ENCODE assay signal across 14 mouse cellular contexts in the genomic region with DNA sequence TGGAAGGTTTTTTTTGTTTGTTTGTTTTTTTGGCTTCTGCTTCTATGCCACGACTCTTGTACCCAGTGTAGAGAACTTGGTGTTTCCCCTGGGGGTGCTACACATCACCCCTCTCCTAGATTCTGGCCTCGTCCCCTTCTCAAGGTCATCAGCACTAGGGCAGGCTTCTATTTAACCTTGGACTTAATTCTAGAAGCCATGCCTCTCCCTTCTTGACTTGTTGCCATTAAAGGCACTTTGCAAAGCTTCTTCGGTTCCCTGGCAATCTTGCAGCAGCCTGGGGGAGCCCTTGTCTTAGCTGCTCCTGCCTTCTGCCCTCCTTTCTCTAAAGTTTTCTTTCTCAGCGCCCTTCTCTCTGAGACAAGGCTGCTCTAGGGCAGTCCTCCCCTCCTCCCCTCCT.
DNase-seq lines count a peak whose midpoint lies in the region; TF ChIP-seq lines count a peak whose summit lies in the region.
"Had no signal": no experiment of that assay in that cellular context is flagged by ENCODE, and none has a peak within 500 bp of the region (broad histone marks: within the 10 kb centered on the region; RNA-seq: fewer than 3 reads in every experiment).

No protein-coding gene starts in this region.

- peak overlapping the region; percentile 9 for H3K27ac ChIP-seq in gastrocnemius, adult 2 months
- peak overlapping the region; percentile 39; the same call in 1 of the 2 replicates for H3K27ac ChIP-seq in kidney, adult 2 months (ENCODE audit: insufficient read depth, low read depth, low read length)
- H3K27ac ChIP-seq: embryonic facial prominence, embryonic 13.5 days; limb, embryonic 13.5 days; lung, embryonic 15.5 days had no signal

- H3K36me3 ChIP-seq in kidney, adult 2 months (ENCODE audit: control insufficient read depth, insufficient read depth, low read length): no peaks in the 10 kb centered on the region
- H3K36me3 ChIP-seq: embryonic facial prominence, embryonic 13.5 days; limb, embryonic 13.5 days; lung, embryonic 15.5 days had no signal

- H3K27me3 ChIP-seq in kidney, adult 2 months (replicated peaks; ENCODE audit: control insufficient read depth, insufficient read depth, low read length): no peaks in the 10 kb centered on the region
- H3K27me3 ChIP-seq: embryonic facial prominence, embryonic 13.5 days; limb, embryonic 13.5 days; lung, embryonic 15.5 days had no signal

- peak; percentile 37 for TF ChIP-seq CTCF in gastrocnemius, adult 2 months (IDR thresholded peaks at IDR 0.05)
- no peak for TF ChIP-seq CTCF in kidney, adult 2 months (conservative IDR thresholded peaks at IDR 0.05; ENCODE audit: insufficient read depth, insufficient read length, low read depth, low read length)

- peak; percentile 34 for DNase-seq in gastrocnemius, adult 2 months
- DNase-seq in gastrocnemius, postnatal 4 days (ENCODE audit: low spot score in 2 of 2): no peak
- peak; percentile 67 for DNase-seq in kidney, adult 2 months
- no peak for DNase-seq in kidney, postnatal 4 days
- DNase-seq in adrenal gland, adult 8-10 months: peak; percentile 42
- peak; percentile 36 to 65 for DNase-seq in kidney, postnatal 36 days
- DNase-seq in left cerebral cortex, postnatal 14 days (ENCODE audit: low spot score in 2 of 2): no peak
- no peak for DNase-seq in embryo, embryonic 11 days
- DNase-seq: cerebellum, postnatal 25 days; layer of hippocampus, postnatal 36 days; thymus, postnatal 25 days had no signal

- H3K4me1 ChIP-seq in kidney, adult 2 months (ENCODE audit: control insufficient read depth, insufficient read depth, low read length): no peaks in the 10 kb centered on the region
- H3K4me1 ChIP-seq: embryonic facial prominence, embryonic 13.5 days; limb, embryonic 13.5 days; lung, embryonic 15.5 days had no signal

- WGBS in kidney, adult 2 months: 27% methylated on average over 4 of the region's 4 CpGs

- intact Hi-C loops in gastrocnemius, adult 2 months (cut with DNase I): no loop called here
- intact Hi-C loops in left cerebral cortex, postnatal 14 days (cut with DNase I): no loop called here

- no peak overlapping the region for H3K4me3 ChIP-seq in gastrocnemius, adult 2 months
- H3K4me3 ChIP-seq in kidney, adult 2 months (ENCODE audit: insufficient read depth, low read depth, low read length): no peak overlapping the region
- H3K4me3 ChIP-seq: embryonic facial prominence, embryonic 13.5 days; limb, embryonic 13.5 days; lung, embryonic 15.5 days had no signal

- no peak for TF ChIP-seq POLR2A in kidney, adult 2 months (IDR thresholded peaks at IDR 0.05; ENCODE audit: low read depth, low read length)

Comparison
In these comparisons a context has a peak if more than half of its experiments do, and no peak if none do; other contexts are left out.
1. DNase-seq: peak in gastrocnemius, adult 2 months (single experiment), kidney, adult 2 months (single experiment), adrenal gland, adult 8-10 months (single experiment) and kidney, postnatal 36 days (2 of 2); none in gastrocnemius, postnatal 4 days (0 of 2), kidney, postnatal 4 days (0 of 2), left cerebral cortex, postnatal 14 days (0 of 2) and embryo, embryonic 11 days (single experiment).